Mouse (Mus musculus) neural tube, embryonic 13.5 days (tissue): ENCODE results near the gene 5730596B20Rik. TPM values are rescaled to one million over a fixed set of nuclear protein-coding genes. Genes with fewer than 3 reads are reported as not detected.

Experiments
- ATAC-seq: fragments of 200-750 bp; cut with Nextera tagmentation; 2 replicates; pipeline ENCODE4 v1.8.0; 2017; ENCODE audit warnings: low read depth, mild to moderate bottlenecking, moderate TSS enrichment, moderate library complexity
- H3K27ac ChIP-seq: fragments of 300-500 bp; sonication (generic); replicated peaks from 2 replicates; pipeline ENCODE4 v1.5.1; 2015; ENCODE audit warnings: moderate library complexity, mild to moderate bottlenecking, inconsistent platforms
- H3K27me3 ChIP-seq: fragments of 300-500 bp; sonication (generic); 2 replicates; pipeline ENCODE4 v1.6.1; 2015; ENCODE audit warnings: mild to moderate bottlenecking, inconsistent platforms
- H3K36me3 ChIP-seq: fragments of 300-500 bp; sonication (generic); 2 replicates; pipeline ENCODE4 v1.6.1; 2015; ENCODE audit warnings: mild to moderate bottlenecking, inconsistent platforms
- H3K4me1 ChIP-seq: fragments of 300-500 bp; sonication (generic); replicated peaks from 2 replicates; pipeline ENCODE4 v1.6.1; 2015; ENCODE audit warnings: inconsistent platforms
- H3K4me2 ChIP-seq: fragments of 300-500 bp; sonication (generic); 2 replicates; pipeline ENCODE4 v1.6.1; 2015; ENCODE audit warnings: inconsistent platforms, mild to moderate bottlenecking, moderate library complexity
- H3K4me3 ChIP-seq: fragments of 300-500 bp; sonication (generic); 2 replicates; pipeline ENCODE4 v1.5.1; 2015; ENCODE audit warnings: mild to moderate bottlenecking, inconsistent platforms
- H3K9ac ChIP-seq: fragments of 300-500 bp; sonication (generic); 2 replicates; pipeline ENCODE4 v1.6.1; 2015; ENCODE audit warnings: moderate library complexity, mild to moderate bottlenecking, inconsistent platforms
- H3K9me3 ChIP-seq: fragments of 300-500 bp; sonication (generic); 2 replicates; pipeline ENCODE4 v1.6.1; 2016; ENCODE audit warnings: inconsistent platforms
- WGBS: fragments of 180-500 bp; shearing (Covaris S2); methylation state at CpG from one replicate; pipeline ENCODE4 v1.1.7; 2015; 5-methylcytosine and 5-hydroxymethylcytosine counted together
- polyA plus RNA-seq: library from polyadenylated mRNA; unstranded; fragments of >200 nt; fragmentation: Nextera tagmentation; extraction: Ambion mirVana; gene quantifications from 2 replicates; pipeline ENCODE4 v1.2.1, GENCODE M21; 2015

5730596B20Rik gene
- polyA plus RNA-seq, 1 experiment from 2014 or later = 3.5 TPM

GRCm38 (mm10) chr6:52205638-52206621 lies 28.6 kb downstream of the 5730596B20Rik start:
- peak overlapping the region; percentile 100 for H3K27ac ChIP-seq
- no peaks in the 10 kb centered on the region for H3K9me3 ChIP-seq
- peak overlapping the region; percentile 100 for H3K9ac ChIP-seq
- no peaks in the 10 kb centered on the region for H3K27me3 ChIP-seq
- H3K4me3 ChIP-seq = peak overlapping the region; percentile 96
- peak overlapping the region; percentile 97 for H3K4me2 ChIP-seq
- H3K4me1 ChIP-seq = peaks cover 97% of the 10 kb centered on the region
- 4% methylated on average over 55 of the region's 55 CpGs for WGBS
- ATAC-seq = no peak
- H3K36me3 ChIP-seq = peaks cover 54% of the 10 kb centered on the region

- peaks cover 90% of the 10 kb centered on the region for H3K4me1 ChIP-seq
- peak overlapping the region; percentile 96 for H3K4me3 ChIP-seq
- H3K27me3 ChIP-seq = no peaks in the 10 kb centered on the region
- 8% methylated on average over 4 of the region's 4 CpGs for WGBS
- no peak for ATAC-seq
- peak overlapping the region; percentile 100 for H3K9ac ChIP-seq
- no peaks in the 10 kb centered on the region for H3K9me3 ChIP-seq
- H3K27ac ChIP-seq = peak overlapping the region; percentile 100
- H3K36me3 ChIP-seq = peaks cover 43% of the 10 kb centered on the region
- H3K4me2 ChIP-seq = peak overlapping the region; percentile 97
Measured at GRCm38 (mm10) chr6:52206882-52207683, 29.8 kb downstream of the 5730596B20Rik start.

- peak overlapping the region; percentile 97 for H3K4me2 ChIP-seq
- H3K9me3 ChIP-seq = no peaks in the 10 kb centered on the region
- peaks cover 85% of the 10 kb centered on the region for H3K4me1 ChIP-seq
- H3K4me3 ChIP-seq = peak overlapping the region; percentile 96
- H3K27me3 ChIP-seq = no peaks in the 10 kb centered on the region
- peak overlapping the region; percentile 100 for H3K9ac ChIP-seq
- peaks cover 39% of the 10 kb centered on the region for H3K36me3 ChIP-seq
- peak overlapping the region; percentile 100 for H3K27ac ChIP-seq
- no peak for ATAC-seq
Measured at GRCm38 (mm10) chr6:52207684-52207976, 30.3 kb downstream of the 5730596B20Rik start.

GRCm38 (mm10) chr6:52208072-52208867 lies 31.0 kb downstream of the 5730596B20Rik start, which contains the start of gene Hoxa6:
Hoxa6 (minus strand) TSS chr6:52208722.
- Histone ChIP-seq H3K4me2 (peak within 1 kb of the TSS; percentile 97), H3K27me3 (no peaks in the 10 kb centered on the region), H3K9ac (peak within 1 kb of the TSS; percentile 100), H3K36me3 (peaks cover 33% of the 10 kb centered on the region), H3K4me3 (peak within 1 kb of the TSS; percentile 96), H3K27ac (peak within 1 kb of the TSS; percentile 100), H3K4me1 (peaks cover 79% of the 10 kb centered on the region), H3K9me3 (no peaks in the 10 kb centered on the region)
- no peak for ATAC-seq
- WGBS = under 1% methylated on average over 47 of the region's 47 CpGs

GRCm38 (mm10) chr6:52208868-52209684 lies 31.8 kb downstream of the 5730596B20Rik start:
- peaks cover 25% of the 10 kb centered on the region for H3K36me3 ChIP-seq
- peak overlapping the region; percentile 97 for H3K4me2 ChIP-seq
- no peak for ATAC-seq
- no peaks in the 10 kb centered on the region for H3K9me3 ChIP-seq
- peak overlapping the region; percentile 100 for H3K9ac ChIP-seq
- 4% methylated on average over 18 of the region's 18 CpGs for WGBS
- H3K4me1 ChIP-seq = peaks cover 76% of the 10 kb centered on the region
- H3K27ac ChIP-seq = peak overlapping the region; percentile 100
- peak overlapping the region; percentile 96 for H3K4me3 ChIP-seq
- H3K27me3 ChIP-seq = no peaks in the 10 kb centered on the region

- Histone ChIP-seq H3K27me3 (no peaks in the 10 kb centered on the region), H3K27ac (peak overlapping the region; percentile 100), H3K9me3 (no peaks in the 10 kb centered on the region), H3K9ac (peak overlapping the region; percentile 100), H3K4me2 (peak overlapping the region; percentile 97), H3K36me3 (peaks cover 21% of the 10 kb centered on the region), H3K4me1 (peaks cover 76% of the 10 kb centered on the region), H3K4me3 (peak overlapping the region; percentile 96)
- ATAC-seq = no peak
- under 1% methylated on average over 12 of the region's 12 CpGs for WGBS
Measured at GRCm38 (mm10) chr6:52209685-52210046, 32.4 kb downstream of the 5730596B20Rik start.

- Histone ChIP-seq H3K9me3 (no peaks in the 10 kb centered on the region), H3K36me3 (0 out of 2 replicates have a peak, but pooled peaks cover 4% of the 10 kb centered on the region), H3K9ac (peak overlapping the region; percentile 100), H3K4me1 (peaks cover 76% of the 10 kb centered on the region), H3K4me2 (peak overlapping the region; percentile 97), H3K4me3 (peak overlapping the region; percentile 96), H3K27ac (peak overlapping the region; percentile 100), H3K27me3 (no peaks in the 10 kb centered on the region)
- ATAC-seq = peak; percentile 24; the same call in 1 of the 2 replicates
- 1% methylated on average over 37 of the region's 37 CpGs for WGBS
Measured at GRCm38 (mm10) chr6:52211170-52211935, 34.1 kb downstream of the 5730596B20Rik start.

GRCm38 (mm10) chr6:52211961-52212360 lies 34.7 kb downstream of the 5730596B20Rik start:
- Histone ChIP-seq H3K27me3 (no peaks in the 10 kb centered on the region), H3K27ac (peak overlapping the region; percentile 100), H3K9ac (peak overlapping the region; percentile 100), H3K36me3 (no peaks in the 10 kb centered on the region), H3K4me2 (peak overlapping the region; percentile 97), H3K9me3 (no peaks in the 10 kb centered on the region), H3K4me3 (peak overlapping the region; percentile 96), H3K4me1 (peaks cover 70% of the 10 kb centered on the region)
- under 1% methylated on average over 13 of the region's 13 CpGs for WGBS
- no peak for ATAC-seq

GRCm38 (mm10) chr6:52212556-52213118 lies 35.3 kb downstream of the 5730596B20Rik start:
- peak overlapping the region; percentile 100 for H3K27ac ChIP-seq
- no peaks in the 10 kb centered on the region for H3K27me3 ChIP-seq
- peaks cover 65% of the 10 kb centered on the region for H3K4me1 ChIP-seq
- H3K36me3 ChIP-seq = no peaks in the 10 kb centered on the region
- ATAC-seq = peak; percentile 29; the same call in 1 of the 2 replicates
- peak overlapping the region; percentile 100 for H3K9ac ChIP-seq
- H3K4me2 ChIP-seq = peak overlapping the region; percentile 97
- peak overlapping the region; percentile 96 for H3K4me3 ChIP-seq
- H3K9me3 ChIP-seq = no peaks in the 10 kb centered on the region
- WGBS = 1% methylated on average over 22 of the region's 22 CpGs
